Mouse (Mus musculus) testis, adult 2 months (tissue): Measurements from ENCODE around the gene Crybg2.

ENCODE experiments used
- CTCF ChIP-seq: fragments of 200-500 bp; IDR thresholded peaks from 2 replicates; pipeline ENCODE4 v1.5.1; 2012; ENCODE audit warnings: low read depth, mild to moderate bottlenecking, inconsistent platforms, low read length, moderate library complexity; ENCODE audit not compliant: control insufficient read depth, insufficient read depth, insufficient replicate concordance
- POLR2A ChIP-seq: fragments of 200-500 bp; IDR thresholded peaks from 2 replicates; pipeline ENCODE4 v1.6.1; 2012; ENCODE audit warnings: low read depth, mild to moderate bottlenecking, inconsistent platforms, low read length, moderate library complexity; ENCODE audit not compliant: control insufficient read depth

DNA sequence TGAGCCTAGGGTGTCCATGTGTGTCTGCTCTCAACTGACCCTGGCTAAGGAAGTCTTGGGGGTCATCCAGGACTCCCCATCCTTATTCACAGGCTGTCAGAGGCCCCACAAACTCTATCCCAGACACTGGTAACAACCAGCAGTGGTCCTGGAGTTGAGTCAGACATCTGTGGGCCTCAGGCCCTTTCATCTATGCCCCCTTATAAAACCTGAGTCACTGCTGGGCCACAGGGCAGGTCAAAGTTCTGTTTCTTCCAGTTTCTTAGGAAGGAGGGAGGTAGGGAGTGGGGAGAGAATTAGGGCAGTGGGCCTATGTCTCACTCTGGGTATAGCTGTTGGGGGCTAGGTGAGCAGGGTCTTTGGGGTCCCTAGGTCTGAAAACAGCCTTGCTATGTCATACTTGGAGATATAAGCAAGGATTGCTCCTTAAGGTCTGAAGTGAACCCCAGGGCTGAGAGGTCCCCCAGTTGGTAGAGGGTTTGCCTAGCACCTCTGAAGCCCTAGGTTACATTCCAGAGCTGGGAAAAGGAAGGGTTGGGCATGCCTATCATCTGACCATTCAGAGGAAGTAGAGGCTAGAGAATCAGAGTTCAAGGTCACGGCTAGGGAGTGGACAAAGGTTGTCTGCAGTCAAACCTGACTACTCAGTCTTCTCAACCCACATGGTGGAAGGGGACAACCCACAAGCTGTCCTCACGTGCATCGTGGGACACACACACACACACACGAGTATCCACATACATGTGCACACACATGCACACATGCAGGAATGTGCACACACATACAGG lies 8.4 kb downstream of the Crybg2 start:
- TF ChIP-seq POLR2A, result no peak
- no peak for TF ChIP-seq CTCF
